Mouse (Mus musculus) frontal cortex, adult (tissue): ENCODE results near the gene Trp63.

Source experiments
- ATAC-seq: cut with Nextera tagmentation; 2 replicates; pipeline ENCODE4 v1.9.2; 2017; ENCODE audit warnings: mild to moderate bottlenecking, moderate library complexity, mixed read lengths; ENCODE audit not compliant: low TSS enrichment

Trp63 gene

GRCm38 (mm10) chr16:25875681-25876080, 192.1 kb downstream of the Trp63 start:
- no peak for ATAC-seq

DNA sequence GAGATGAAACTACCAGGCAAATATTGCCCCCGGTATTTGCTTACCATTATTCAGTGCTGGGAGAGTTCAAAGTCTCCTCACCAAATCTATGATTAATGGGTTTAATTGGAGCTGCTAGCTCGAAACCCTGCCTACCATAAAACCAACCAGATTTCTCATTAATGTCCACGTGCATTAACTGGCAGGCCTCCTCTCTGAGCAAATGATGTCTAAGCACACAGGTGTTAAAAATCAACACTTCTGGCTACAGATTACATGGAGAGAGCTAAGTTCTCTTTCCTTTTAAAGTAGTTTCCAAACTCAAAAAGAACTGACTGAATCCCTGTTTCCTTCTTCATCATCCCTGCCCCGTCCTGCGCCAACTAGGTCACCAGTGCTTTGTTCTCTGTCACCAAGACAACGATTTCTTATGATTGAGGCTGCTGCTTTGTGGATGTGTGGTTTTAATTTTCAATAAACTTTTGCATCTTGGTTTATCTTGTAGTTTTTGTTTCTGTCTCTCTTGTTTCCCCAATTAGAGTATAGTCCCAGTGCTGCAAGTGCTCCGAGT, 193.9 kb downstream of the Trp63 start:
- ATAC-seq = no peak

DNA sequence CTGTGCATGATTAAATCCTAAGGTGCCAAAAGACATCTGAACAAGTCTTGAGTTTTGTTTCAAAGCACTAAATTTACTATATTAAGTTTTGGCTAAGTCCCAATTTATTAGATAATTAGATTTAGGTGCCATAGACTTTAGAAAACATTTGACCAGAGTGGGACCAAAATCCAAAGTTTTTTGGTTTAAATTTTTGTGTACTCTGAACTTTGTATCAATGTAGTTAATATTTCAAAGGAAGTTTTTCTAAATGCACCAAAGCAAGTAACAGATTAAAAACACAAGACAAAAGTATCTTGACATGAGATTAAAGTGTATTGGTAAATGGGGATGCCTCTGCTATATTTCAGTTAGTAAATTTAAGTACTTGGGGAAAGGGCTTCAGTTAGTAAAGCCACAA, 194.6 kb downstream of the Trp63 start:
- no peak for ATAC-seq

- ATAC-seq = no peak
Measured at GRCm38 (mm10) chr16:25899071-25899470, 215.5 kb downstream of the Trp63 start.

GRCm38 (mm10) chr16:25899657-25900056, 216.1 kb downstream of the Trp63 start:
- ATAC-seq = no peak

DNA sequence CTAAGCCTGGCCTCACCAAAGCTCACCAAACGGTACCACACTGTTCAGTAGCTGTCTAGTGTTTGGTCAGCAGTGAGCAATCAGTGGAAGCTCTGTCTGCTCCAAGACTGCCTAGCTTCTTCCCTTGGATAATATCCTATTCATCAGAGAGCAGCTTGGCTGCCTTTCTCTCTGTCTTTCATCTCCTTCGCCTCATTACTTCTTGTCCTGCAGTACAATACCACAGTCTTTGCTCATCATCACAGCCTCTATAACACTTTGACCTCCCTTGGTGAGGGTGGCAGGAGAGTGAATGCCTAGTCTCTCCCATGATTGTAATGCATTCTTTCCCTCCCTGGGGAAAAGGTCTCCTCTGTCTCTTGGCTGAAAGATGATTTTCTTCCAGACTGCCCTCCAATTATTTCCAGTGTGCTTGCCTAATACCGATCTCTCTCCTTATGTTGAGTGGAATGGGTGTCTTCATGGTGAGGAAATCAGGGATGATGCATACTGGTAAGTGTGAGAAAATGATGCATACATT, 216.9 kb downstream of the Trp63 start:
- no peak for ATAC-seq

GRCm38 (mm10) chr16:25912185-25912584, 228.6 kb downstream of the Trp63 start:
- ATAC-seq = no peak

DNA sequence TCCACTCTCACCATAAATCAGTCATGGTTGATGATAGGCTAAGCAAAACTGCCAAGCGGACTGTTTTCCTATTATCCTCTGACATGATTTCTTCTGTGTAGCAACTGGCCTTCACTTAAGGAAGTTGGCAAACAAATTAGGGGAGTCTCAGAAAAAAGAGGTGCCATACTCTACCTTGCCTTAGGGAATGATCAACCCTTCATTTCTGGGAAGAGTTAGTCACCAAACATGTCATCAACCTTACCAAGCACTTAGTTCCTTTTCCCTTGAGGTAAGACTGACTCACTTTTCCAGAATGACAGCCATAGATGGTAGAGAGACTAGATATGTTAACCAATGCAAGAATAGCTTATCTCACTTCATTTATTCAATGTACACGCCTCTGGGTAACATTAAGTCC, 250.6 kb downstream of the Trp63 start:
- ATAC-seq = no peak
